Mouse (Mus musculus): ENCODE data around the gene Pithd1.
A peak's percentile ranks its signal among the peaks of the same experiment; 100 is the strongest.

The Pithd1 gene

DNA sequence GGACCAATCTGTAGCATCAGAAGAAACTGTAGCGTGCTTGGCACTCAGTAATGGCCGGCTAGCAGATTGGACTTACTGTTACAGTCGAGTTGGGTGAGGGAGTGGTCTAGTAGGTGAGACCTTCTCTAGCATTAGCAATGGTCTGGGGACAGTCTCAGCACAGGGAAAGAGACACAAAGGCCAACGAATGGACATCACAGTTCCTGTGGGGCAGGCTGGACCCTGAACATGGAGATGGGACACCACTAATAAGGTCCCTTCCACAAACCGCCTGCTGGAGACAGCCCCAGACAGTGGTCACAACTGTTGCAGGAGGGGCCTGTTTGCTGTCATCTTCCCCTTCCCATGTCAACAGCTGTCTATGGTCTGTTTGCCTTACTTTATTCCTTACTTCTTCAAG, 25.4 kb downstream of the Pithd1 start:
- DNase-seq: no peak

- DNase-seq: peak; percentile 84 to 92
Measured at GRCm38 (mm10) chr4:135960717-135961116, 26.3 kb downstream of the Pithd1 start.

GRCm38 (mm10) chr4:135958354-135958753, 28.7 kb downstream of the Pithd1 start:
- no peak for DNase-seq

DNA sequence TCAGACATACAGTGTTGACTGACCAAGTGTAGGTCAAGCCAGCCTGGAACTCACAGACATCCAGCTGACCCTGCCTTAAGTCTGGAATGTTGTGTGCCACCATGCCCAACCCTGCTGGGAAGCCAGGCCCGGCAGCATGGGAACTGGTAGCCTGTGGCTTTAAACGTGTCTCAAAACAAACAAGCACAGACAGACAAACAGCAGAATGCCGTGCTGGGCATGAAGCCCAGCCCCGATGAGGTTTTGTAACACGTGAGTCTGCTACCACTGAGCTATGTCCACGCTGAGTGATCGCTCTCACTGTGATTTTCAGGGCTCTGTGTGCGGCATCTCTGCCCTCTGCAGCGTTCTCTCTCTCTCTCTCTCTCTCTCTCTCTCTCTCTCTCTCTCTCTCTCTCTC, 31.2 kb downstream of the Pithd1 start:
- no peak for DNase-seq

GRCm38 (mm10) chr4:135954241-135954640, 32.8 kb downstream of the Pithd1 start:
- peak; percentile 81 to 89 for DNase-seq

GRCm38 (mm10) chr4:135953179-135953578, 33.9 kb downstream of the Pithd1 start:
- no peak for DNase-seq

GRCm38 (mm10) chr4:135951505-135951904, 35.6 kb downstream of the Pithd1 start:
- DNase-seq: peak in 1 of 2 experiments; percentile 52

DNA sequence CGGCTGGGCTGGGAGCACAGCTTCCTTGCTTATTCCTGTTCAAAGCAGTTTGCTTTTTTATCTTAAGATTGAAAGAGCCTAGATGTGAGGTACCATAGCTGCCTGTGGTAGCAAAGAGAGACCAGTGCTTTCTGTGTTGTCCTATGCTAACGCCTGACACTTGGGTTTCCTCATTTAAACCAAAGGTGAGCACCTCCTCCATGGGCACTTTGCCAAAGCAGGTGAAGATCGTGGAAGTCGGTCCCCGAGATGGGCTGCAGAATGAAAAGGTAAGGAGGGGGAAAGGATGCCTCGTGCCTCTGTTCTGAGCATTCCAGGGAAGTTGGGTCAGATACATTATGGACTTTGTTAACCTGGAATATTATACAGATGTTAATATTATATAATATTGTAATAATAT, 36.7 kb downstream of the Pithd1 start:
- DNase-seq: peak; percentile 47 to 59

GRCm38 (mm10) chr4:135949911-135950310, 37.2 kb downstream of the Pithd1 start:
- DNase-seq: peak; percentile 72 to 79

DNA sequence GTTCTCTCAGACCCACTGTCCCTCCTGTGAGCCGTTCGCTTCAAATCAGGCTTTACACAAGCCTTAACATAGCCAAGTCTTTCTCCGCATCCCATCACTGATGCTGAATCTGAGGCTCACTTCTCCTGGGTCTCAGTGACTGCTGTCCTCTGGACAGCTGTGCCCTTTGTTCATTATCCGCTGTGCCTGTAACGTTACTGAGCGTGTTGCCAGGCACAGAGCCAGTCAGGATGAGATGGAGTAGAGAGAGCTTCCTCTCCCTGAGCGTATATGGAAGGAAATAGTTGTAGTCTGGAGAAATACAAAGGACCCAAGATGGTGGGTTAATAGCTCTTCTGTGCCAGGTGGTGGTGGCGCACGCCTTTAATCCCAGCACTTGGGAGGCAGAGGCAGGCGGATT, 37.6 kb downstream of the Pithd1 start:
- peak in 1 of 2 experiments; percentile 36 for DNase-seq

- DNase-seq: no peak
Measured at GRCm38 (mm10) chr4:135948142-135948541, 38.9 kb downstream of the Pithd1 start.

- DNase-seq: peak in 1 of 2 experiments; percentile 63
Measured at GRCm38 (mm10) chr4:135946659-135947301, 40.3 kb downstream of the Pithd1 start.

DNA sequence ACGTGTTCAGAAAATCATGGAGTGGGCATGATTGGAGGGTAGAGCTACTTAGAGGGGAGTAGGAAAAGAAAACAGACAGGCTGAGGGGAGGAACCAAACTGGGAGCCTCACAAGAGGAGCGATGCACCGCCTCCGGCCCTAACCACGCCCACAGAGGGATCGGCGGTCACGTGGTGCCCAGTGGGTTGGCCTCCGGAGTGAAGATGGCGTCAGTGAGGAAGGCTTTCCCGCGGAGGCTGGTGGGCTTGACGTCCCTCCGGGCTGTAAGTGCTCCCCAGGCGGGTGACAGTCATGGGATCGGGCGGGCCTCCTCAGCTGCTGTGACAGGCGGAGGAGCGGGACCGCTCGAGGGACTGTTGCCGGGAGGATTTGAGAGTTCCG, 40.8 kb downstream of the Pithd1 start, which contains the start of gene Hmgcl:
Gene Hmgcl, plus strand, starts transcription at position 171 of the 381 bp plus-strand sequence.
- peak; percentile 93 to 97 for DNase-seq

- DNase-seq: no peak
Measured at GRCm38 (mm10) chr4:135945706-135946105, 41.4 kb downstream of the Pithd1 start.

DNA sequence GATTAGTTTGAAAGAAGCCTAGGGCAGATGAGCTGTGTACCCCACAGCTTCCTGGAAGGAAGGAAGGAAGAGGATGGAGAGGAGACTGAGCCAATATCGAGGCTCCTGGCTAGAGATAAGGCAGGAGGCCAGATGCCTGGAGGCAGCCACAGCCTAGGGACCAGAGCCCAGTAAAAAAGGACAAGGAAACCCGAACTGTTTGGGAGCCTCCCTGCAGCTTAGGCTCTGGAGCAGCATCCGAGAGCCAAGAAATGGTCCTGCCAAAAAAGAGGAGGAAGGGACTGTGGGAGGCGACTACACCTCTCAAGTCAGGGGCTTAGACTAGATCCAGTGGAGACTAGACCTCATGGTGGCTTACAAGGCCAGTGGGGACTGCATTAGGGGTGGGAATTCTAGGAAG, 43.7 kb downstream of the Pithd1 start:
- peak; percentile 43 to 44 for DNase-seq

DNA sequence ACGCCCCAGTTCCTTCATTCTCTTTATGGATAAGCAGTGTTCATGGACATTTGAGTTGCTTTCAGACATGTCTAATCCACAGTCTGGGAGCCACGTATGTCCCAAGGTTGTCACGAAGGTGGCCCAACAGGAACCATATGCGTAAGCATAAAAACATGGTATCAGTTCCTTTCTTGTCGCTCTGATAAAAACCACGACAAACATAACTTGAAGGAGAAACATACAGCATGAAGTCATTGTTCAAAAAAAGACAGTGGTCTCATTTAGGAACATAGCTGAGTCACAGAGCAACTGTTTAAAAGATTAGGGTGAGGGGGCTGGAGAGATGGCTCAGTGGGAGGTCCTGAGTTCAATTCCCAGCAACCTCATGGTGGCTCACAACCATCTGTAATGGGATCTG, 44.9 kb downstream of the Pithd1 start:
- no peak for DNase-seq

- peak in 1 of 2 experiments; percentile 36 for DNase-seq
Measured at GRCm38 (mm10) chr4:135941026-135941425, 46.0 kb downstream of the Pithd1 start.

- DNase-seq: no peak
Measured at GRCm38 (mm10) chr4:135938858-135939257, 48.2 kb downstream of the Pithd1 start.

GRCm38 (mm10) chr4:135935502-135935901, 51.6 kb downstream of the Pithd1 start:
- DNase-seq: no peak

DNA sequence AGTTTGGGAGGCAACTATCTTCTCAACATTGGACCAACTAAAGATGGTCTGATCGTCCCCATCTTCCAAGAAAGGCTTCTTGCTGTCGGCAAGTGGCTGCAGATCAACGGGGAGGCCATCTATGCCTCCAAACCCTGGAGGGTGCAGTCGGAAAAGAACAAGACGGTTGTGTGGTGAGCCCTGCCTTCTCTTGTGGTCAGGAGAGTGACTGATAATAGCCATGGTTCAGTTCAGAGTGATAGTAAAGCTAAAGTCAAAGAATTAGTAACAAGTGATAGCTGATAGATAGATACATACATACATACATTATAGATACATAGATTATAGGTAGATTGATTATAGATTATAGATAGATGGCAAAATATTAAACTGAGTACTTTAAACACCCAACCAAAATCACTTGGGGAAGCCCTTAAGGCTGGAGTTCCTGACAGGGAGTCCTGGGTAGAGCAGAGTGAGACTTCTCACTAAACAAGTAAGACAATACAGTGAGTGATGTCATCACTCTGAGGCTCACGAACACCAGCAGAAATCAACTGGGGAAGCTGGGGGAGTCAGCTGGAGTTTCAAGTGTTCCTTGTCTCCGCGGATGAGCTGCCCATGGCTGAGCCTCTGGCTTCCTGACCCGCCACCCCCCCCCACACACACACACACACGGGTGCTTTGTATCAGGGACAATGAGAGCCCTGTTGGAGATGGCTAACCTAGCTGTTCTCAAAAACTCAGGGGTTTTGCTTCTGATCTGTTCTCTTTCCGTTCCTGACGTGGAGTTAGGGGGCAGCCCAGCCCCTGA, 52.2 kb downstream of the Pithd1 start:
- DNase-seq: no peak

DNA sequence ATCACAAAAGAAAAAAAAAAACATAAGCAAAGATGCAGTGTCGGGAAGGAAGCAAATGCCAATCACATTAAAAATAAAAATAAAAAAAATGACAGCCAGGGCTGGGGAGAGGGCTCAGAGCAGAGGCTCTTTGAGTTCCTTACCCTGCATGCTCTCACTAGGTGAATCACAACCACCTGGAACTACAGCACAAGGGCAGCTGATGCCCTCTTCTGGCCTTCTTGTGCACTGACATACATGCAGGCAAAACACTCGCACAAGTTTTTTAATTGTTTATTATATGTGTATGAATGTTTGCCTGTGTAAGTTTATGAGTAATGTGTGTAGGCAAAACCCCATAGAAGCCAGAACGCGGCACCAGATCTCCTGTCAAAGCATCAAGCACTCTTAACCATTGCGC, 55.2 kb downstream of the Pithd1 start:
- peak in 1 of 2 experiments; percentile 44 for DNase-seq

GRCm38 (mm10) chr4:135930239-135930638, 56.8 kb downstream of the Pithd1 start:
- no peak for DNase-seq

GRCm38 (mm10) chr4:135929828-135930227, 57.2 kb downstream of the Pithd1 start:
- no peak for DNase-seq

DNA sequence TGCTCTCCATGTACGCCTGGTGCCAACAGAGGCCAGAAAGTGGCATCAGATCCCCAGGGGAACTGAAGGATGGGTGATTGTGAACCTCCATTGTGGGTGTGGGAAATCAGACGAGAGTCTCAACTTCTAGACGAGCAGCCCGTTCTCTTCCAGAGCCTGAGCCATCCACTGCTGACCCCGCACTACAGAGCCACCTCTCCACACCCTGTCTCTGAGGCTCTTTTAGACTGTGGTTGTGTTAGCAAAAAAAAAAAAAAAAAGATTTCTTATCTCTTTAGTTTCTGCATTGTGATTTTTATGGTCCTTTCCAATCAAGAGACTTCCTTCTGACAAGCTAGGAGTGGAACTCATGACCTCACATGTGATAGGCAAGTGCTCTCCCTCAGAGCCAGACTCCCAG, 57.7 kb downstream of the Pithd1 start:
- no peak for DNase-seq
